Mouse (Mus musculus) G1E (cell line): ENCODE results near the gene Commd8.

Source experiments
- CTCF ChIP-seq: IDR thresholded peaks from 2 replicates; pipeline ENCODE4 v1.5.1; 2012; ENCODE audit warnings: low read depth, low read length, inconsistent platforms, mixed read lengths
- TAL1 ChIP-seq: conservative IDR thresholded peaks from 2 replicates; pipeline ENCODE4 v1.6.1; 2012; ENCODE audit warnings: low read depth, low read length, inconsistent platforms, mixed read lengths

GRCm38 (mm10) chr5:72204507-72204906 lies 36.5 kb upstream of the Commd8 start:
- TF ChIP-seq CTCF (no peak), TAL1 (no peak)
